Mouse (Mus musculus) megakaryocyte, embryonic 14.5 days (primary cell): Measurements from ENCODE around the gene Fstl3.

Experiments used
- FLI1 ChIP-seq: IDR thresholded peaks from 2 replicates; pipeline ENCODE4 v1.6.1; 2012; ENCODE audit warnings: low read length, inconsistent platforms, mixed read lengths
- GATA1 ChIP-seq: IDR thresholded peaks from 3 replicates; pipeline ENCODE4 v1.6.1; 2012; ENCODE audit warnings: mixed read lengths, low read length, inconsistent platforms, borderline replicate concordance

GRCm38 (mm10) chr10:79818225-79818624 is 41.2 kb downstream of the Fstl3 start:
- TF ChIP-seq GATA1 (no peak), FLI1 (no peak)
